Mouse (Mus musculus): ENCODE measurements around the gene Duoxa1. TPM values are rescaled to one million over a fixed set of nuclear protein-coding genes. Genes with fewer than 3 reads are reported as not detected.
A peak's percentile ranks its signal among the peaks of the same experiment; 100 is the strongest.
"Not testable (repeated sequence)": the region's sequence is repeated elsewhere in the genome, so short reads cannot be mapped to it uniquely, and the experiment has no call there.

Gene Duoxa1
- total RNA-seq, 2 experiments from 2014 or later = not detected

DNA sequence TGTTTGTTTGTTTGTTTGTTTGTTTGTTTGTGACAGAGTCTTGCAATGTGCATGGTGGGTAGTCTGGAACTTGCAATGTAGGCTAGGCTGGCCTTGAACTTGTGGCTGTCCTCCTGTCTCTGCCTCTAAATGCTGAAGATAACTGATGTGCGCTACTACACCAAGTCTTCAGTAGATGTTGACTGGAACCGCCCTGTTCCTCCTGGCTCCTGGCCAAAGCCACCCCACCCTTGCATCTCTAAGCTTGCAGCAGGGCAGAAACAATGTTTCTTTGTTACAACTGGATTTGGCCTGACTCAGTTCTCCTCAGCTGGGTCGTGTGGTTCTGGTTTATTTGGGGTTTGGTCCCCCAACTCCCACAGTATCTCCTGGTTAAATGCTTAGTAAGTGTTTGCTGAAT, 20.6 kb upstream of the Duoxa1 start:
- ATAC-seq (replicated peaks; ENCODE audit: low FRiP score, low TSS enrichment, poor library complexity, severe bottlenecking) = peak; percentile 78

DNA sequence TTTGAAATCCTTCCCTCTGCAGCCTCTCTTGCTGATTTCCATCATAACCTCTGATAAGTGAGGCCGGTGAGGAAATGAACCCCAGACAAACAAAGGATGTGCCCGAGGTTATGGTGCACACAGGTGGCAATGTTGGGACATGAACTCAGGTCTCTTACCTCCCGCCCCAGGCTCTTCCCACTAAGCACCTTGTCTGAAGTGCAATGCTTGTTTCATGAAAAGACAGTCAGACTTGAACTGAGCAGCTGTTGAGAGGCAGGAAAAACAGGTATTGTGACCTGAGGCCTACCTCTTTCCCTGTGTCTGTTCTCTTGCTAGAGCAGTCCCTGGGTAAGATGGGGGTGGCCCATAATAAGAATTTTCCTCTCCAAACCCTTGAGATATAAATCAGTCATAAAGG, 18.7 kb upstream of the Duoxa1 start:
- ATAC-seq (replicated peaks; ENCODE audit: low FRiP score, low TSS enrichment, poor library complexity, severe bottlenecking) = no peak

DNA sequence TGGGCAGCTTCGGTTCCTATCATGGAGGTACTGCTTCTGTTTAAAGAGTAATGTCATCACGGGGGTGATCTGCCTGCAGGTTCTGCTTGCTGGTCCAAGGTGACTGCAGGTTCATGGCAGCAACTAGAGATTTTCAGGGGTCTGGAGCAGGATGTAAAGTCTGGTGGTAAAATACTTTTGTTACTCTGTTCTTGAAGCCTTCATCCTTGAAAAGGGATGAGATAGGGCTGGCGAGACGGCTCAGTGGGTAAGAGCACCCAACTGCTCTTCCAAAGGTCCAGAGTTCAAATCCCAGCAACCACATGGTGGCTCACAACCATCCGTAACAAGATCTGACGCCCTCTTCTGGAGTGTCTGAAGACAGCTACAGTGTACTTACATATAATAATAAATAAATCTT, 16.8 kb upstream of the Duoxa1 start:
- ATAC-seq (replicated peaks; ENCODE audit: low FRiP score, low TSS enrichment, poor library complexity, severe bottlenecking) = not testable (repeated sequence)

DNA sequence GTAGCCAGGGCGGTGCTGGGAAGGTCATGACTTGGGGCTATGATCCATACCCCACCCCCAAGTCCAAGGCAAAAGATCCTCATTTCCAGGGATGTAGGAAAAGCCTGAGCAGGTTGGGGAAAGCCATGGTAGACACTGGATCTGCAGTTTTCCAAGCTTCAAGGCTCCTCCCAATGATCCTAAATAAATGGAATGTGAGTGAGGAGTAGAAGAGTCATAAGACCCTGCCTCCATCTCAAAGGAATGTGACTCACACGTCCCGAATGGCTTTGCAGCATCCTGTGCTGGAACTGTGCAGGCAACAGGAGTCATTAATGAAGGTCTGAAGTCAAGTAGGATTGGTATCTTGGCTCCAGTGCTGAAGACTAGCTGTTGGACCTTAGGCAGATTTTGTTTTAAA, 14.5 kb upstream of the Duoxa1 start:
- no peak for ATAC-seq (replicated peaks; ENCODE audit: low FRiP score, low TSS enrichment, poor library complexity, severe bottlenecking)

DNA sequence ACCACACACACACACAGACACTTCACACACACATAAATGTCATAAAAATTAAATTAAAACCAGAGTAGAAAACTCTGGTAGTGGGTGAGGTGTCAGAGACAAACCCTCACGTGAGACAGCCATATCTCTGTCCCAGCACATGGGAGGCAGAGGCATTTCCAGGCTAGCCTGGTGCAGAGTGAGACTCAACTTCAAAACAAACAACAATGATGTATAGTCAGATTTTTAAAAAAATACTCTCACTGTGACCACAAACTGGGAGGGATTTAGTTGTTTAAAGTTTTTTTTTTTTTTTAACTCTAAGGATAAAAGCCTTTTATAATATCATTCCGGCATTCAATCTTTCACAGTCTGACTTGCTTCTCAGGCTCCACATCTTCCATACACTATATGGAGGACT, 11.8 kb upstream of the Duoxa1 start:
- ATAC-seq (replicated peaks; ENCODE audit: low FRiP score, low TSS enrichment, poor library complexity, severe bottlenecking) = no peak

DNA sequence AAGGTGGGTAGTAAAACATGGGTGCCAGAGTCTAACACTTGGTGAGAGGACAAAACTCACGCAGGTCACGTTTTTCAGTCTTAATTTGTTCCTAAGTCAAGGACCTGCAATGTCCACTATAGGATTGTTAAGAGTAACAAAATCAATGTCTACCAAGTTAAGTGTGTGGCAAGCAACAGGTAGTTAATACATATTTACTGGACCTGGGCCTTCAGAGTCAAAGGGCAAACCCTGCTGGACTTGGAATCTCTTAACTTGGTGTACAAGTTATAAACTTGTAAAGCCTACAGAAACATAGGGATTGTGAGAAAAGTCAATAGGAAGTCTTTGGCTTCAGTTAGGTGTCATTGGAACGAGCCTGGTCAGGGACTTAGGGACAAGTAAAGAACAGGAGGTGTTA, 11.1 kb upstream of the Duoxa1 start:
- ATAC-seq (replicated peaks; ENCODE audit: low FRiP score, low TSS enrichment, poor library complexity, severe bottlenecking) = no peak

DNA sequence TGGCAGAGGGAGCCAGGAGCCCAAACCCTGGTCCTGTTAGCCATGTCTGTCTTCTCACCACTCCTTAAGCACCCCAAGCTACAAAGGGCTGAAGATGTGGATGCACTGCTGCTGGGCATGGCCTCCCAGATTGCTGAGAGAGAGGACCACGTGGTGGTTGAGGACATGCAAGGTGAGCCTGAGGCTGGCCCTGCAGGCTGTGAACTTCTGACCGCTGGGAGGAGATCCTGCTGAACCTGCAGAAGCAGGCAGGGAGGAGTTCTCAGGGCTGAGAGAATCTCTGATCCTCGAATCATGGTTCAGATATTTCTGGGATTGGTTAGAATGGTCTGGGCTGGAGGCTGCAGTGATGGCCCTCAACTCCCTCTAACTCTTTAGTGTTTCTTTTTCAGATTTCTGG, 10.4 kb upstream of the Duoxa1 start:
- no peak for ATAC-seq (replicated peaks; ENCODE audit: low FRiP score, low TSS enrichment, poor library complexity, severe bottlenecking)

DNA sequence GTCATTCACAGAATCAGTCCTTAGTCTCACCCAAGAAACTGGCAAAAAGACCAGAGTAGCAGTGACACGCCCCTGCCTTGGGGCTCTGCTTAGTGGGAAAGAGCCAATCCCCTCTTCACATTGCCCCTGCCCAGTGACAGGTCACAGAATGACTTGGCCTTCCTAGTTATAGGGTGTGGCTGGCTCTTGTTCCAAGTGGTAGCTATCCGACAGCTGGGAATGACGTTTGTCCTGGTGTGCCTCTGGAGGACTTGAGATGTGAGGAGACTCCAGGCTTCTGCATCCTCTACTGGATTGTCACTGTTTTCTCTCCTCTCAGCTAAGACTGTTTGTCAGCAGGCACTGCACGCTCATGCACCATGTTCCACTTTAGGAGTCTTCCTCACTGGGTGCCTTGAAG, 3.9 kb upstream of the Duoxa1 start:
- no peak for ATAC-seq (replicated peaks; ENCODE audit: low FRiP score, low TSS enrichment, poor library complexity, severe bottlenecking)

DNA sequence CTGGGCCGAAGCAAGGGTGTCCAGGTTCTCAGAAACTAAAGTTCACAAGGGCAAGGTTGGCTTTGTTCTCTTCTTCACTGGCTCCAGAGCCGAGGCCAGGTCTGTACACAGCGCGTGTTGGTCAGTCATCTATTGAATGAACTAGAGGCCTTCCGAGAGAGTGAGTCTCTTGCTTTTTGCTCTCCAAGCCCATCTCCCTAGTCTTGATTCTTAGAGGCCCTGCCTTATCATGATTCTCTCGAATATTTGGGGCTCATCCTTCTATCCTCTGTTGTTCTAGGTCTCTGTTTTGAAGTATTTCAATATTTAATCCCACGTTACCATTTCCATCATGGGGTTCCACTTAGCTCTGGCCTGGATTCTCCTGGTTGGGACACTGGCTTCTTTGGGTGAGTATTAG, 1.8 kb upstream of the Duoxa1 start, which contains the start of gene Duox1:
Duox1 (plus strand) TSS at position 301 of the 400 bp plus-strand sequence.
- ATAC-seq (replicated peaks; ENCODE audit: low FRiP score, low TSS enrichment, poor library complexity, severe bottlenecking) = no peak

DNA sequence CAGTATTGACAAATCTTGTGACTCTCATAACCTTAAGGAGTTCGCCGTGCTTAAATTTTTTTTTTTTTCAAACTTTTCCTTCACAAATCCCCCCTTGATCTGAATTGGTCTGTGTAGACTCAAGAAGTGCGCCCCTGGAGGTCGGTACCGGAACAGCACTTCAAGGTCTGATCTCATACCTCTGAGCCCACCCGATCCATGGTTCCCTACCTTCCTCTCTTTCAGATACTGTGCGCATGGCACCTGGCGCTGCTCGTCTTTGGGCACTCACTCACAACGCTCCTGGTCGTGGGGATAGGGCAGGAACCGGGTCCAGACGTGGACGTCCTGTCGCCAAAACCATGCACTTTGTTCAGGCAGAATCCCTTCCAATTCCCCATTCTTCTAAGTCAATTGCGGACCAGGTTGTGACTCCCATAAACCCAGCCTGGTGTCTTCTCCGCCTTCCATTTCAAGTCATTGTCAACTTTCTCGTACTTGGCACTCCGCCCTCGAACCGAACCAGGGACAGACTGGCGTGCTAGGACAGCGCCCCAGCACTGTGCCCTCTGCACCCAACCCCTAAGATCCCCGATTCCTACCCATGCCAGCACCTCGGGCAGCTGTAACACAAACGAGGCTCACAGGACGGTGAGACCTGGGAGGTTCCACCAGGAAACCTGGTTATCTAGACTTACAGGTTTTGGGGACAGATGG, 660 bp downstream of the Duoxa1 start:
- peak; percentile 64 for ATAC-seq (replicated peaks; ENCODE audit: low FRiP score, low TSS enrichment, poor library complexity, severe bottlenecking)

DNA sequence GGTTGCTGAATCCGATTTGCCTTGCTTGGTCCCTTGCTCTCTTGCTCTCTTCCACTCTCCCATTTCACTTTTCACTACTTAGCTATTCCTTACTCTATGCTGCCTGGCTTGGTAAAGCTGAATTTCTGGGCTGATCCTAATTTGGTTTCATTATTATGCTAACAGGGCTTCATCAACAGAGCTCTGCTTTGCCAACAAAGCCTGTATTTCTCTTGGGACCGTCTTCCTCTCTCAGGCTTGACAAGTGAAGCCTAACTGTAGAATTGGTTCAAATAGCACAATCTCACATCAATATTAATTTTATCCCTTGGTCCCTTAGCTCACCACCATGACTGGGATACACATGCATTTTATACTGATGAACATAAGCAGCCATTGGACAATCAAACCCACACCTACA, 2.0 kb downstream of the Duoxa1 start:
- no peak for ATAC-seq (replicated peaks; ENCODE audit: low FRiP score, low TSS enrichment, poor library complexity, severe bottlenecking)

DNA sequence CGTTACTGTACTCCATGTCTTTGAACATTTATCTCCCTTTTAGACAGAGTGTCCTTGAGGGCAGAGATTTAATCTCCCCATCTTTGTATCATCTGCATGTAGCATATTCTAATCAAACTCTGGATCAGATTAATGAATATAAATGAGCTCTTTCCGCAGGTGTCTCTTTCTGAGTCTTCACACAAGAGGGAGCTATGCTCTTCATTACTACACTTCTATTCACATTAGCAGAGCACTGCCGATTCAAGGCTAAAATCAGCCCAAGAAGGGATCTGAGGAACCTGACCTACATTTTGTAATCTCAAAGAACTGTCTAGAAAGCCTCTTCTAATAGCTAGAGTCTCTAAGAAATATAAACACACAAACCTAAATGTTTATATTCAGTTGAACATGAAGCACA, 3.9 kb downstream of the Duoxa1 start:
- no peak for ATAC-seq (replicated peaks; ENCODE audit: low FRiP score, low TSS enrichment, poor library complexity, severe bottlenecking)

DNA sequence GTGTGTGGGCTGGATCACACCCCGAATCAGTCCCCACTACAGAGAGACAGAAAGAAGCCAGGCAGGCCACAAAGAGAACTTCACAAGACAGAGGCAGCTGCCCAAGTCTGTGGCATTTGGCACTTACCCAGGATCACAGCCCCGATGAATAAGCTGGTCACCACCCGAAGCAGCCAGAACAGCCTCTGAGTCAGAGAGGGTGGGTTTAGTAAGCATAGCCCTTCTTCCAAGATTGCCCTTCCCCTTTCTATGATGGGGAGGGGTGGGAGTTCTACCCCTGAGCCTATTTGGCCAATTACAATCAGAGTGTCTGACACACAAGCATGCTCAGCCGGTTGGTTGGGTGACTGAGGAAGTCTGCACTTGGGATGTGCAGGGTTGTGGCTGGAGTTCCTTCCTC, 7.3 kb downstream of the Duoxa1 start:
- no peak for ATAC-seq (replicated peaks; ENCODE audit: low FRiP score, low TSS enrichment, poor library complexity, severe bottlenecking)

DNA sequence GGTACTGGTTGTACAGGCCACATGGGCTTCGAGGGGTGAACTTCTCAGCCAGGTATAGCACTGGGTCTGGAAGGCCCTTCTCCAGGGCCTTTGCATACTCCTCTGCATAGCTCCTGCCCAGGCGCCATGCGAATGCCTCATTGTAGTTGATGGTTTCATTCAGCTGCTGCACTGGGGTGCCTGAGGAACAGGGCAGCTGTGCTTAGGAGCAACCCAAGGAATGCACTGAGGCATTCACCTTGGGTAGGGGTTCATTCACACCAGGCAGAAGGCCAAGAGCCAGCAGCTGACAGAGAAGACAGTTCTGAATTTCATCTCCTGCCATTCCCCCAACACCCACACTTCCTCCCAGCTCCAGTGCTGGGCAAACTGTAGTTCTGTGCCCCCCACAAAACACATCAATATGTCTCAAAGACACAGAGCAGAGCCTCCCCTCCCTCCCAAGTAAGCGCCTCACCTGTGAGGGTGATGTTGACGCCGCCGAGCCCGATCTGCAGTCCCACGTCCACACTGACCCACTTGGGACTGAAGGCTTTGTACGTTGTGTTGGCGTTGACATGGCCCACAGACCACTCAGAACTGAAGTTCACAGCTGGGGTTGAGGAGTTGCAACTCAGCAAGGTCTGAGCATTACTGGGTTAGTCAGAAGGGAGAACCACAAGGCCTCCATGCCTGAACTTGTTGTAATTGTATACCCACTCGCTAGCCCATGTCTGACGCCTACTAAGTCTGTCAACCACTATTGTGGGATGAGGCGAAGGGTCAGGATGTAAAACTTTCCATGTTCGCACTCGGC, 8.2 kb downstream of the Duoxa1 start:
- ATAC-seq (replicated peaks; ENCODE audit: low FRiP score, low TSS enrichment, poor library complexity, severe bottlenecking) = no peak

DNA sequence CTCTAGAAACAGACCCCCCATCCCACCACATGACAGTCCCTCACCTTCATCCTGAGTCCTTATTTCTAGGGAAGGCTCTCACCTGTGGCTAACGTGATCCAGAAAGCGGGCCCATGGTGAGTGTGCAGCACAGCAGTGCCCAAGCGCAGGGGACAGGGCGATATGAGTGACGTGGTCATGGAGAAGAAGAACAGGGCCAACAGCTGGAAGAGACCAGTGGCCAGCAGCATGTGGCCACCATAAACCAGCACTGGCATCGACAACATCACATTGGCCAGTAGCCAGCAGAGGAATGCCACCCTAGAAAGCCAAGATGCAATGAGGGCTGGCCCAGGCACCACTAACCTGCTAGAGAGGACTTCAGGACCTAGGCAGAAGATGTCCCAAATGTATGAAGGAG, 9.0 kb downstream of the Duoxa1 start:
- ATAC-seq (replicated peaks; ENCODE audit: low FRiP score, low TSS enrichment, poor library complexity, severe bottlenecking) = no peak

DNA sequence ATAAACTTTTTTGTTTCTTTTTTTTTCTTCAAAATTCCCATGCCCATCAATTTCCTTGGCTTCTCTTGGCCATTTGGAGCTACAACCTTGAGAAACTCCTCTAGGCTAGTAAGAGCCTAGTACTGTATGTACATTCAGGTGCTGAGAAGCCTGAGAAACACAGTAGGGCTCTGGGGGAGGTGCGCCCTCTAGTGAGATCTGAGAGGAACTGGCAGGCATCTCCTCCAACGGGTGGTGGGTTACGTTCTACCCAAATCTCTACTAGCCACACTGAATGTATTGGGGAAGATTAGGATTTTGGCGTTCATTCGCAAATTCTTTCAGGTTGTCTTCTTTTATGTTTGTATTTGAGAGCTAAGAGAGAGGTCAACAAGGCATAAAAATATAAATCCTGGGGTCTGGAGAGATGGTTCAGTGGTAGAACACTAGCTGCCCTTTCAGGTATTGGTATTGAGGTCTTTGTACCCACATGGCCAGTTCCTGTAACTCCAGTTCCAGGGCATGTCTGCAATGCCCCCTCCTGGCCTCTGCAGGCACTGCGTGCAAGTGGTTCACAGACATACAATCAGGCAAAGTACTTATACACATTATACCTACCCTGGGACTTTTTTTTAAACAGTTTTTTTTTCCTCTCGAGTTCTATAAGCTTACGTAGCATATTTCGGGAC, 10.8 kb downstream of the Duoxa1 start:
- ATAC-seq (replicated peaks; ENCODE audit: low FRiP score, low TSS enrichment, poor library complexity, severe bottlenecking) = peak; percentile 80

DNA sequence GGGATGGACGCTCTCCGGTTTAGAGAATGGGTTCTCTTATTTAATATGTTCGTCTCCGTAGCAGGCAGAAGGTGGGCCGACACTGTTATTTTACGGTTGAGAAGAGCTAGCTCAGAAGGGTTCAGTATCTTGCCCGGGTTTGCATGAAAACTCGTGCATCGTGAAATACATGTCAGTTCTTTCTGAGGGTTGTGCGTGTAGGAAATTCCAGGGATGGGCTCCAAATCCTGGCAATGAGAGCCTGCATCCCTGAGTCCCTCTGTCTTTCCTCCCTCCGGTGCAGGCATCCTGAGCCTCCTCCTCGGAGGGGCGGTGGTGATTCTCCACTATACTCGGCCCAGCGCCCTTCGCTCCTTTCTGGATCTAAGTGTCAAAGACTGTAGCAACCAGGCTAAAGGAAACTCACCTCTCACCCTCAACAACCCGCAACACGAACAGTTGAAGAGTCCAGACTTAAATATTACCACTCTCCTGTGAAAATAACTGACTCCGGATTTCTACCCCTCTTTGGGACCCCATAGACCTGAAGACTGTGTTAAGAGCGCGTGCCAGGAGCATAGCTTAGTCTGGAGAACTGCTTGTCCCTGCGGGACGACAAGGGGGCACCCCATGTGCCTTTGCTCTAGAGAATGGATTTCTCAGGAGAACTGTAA, 11.5 kb downstream of the Duoxa1 start:
- no peak for ATAC-seq (replicated peaks; ENCODE audit: low FRiP score, low TSS enrichment, poor library complexity, severe bottlenecking)

DNA sequence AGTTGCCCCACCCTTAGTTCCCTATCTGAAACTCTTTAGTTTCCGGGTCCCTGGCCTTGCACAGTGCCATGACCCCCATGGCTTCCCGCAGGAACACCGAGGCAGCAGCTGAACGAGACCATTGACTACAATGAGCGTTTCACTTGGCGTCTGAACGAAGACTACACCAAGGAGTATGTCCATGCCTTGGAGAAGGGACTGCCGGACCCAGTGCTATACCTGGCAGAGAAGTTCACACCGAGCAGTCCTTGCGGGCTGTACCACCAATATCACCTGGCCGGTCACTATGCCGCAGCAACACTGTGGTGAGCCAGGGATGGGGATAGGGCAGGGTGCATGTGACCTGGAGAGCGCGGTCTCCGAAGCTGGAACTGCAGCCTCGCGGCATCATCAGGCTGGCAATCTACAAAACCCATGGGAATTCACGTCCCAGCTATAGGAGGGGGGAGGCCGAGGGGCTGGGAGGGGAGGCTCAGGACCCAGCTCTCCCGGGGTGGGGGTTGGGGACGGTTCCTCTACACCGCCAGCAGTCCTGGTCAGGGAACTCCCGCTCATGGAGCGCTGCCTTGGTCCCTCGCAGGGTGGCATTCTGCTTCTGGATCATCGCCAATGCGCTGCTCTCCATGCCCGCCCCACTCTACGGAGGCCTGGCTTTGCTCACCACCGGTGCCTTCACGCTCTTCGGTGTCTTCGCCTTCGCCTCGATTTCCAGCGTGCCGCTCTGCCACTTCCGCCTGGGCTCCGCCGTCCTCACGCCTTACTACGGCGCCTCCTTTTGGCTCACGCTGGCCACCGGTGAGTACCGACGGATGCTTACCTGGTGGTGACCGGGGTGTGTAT, 12.2 kb downstream of the Duoxa1 start:
- no peak for ATAC-seq (replicated peaks; ENCODE audit: low FRiP score, low TSS enrichment, poor library complexity, severe bottlenecking)

DNA sequence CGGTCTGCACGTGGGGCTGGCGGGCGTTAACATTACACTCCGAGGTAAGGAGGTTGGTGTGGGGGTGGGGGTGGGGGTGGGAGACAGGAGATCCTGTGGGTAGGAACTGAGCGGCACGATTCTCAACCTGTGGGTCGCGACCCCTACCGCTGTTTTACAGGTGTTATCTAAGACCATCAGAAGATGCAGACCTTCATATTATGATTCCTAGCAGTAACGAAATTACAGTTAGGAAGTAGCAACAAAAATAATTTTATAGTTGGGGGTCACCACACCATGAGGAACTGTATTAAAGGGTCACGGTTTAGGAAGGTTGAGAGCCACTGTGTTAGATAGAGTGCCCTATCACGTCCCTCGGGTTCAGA, 12.9 kb downstream of the Duoxa1 start:
- no peak for ATAC-seq (replicated peaks; ENCODE audit: low FRiP score, low TSS enrichment, poor library complexity, severe bottlenecking)
